Mouse (Mus musculus): ENCODE measurements around the gene Snd1. TPM values are rescaled to one million over a fixed set of nuclear protein-coding genes. Genes with fewer than 3 reads are reported as not detected.
"Not testable (repeated sequence)": the region's sequence is repeated elsewhere in the genome, so short reads cannot be mapped to it uniquely, and the experiment has no call there.

Snd1 gene
- polyA plus RNA-seq, 1 experiment from 2014 or later = 104 TPM

- not testable (repeated sequence) for H3K27me3 ChIP-seq; ATAC-seq (ENCODE audit: low FRiP score); H3K4me3 ChIP-seq (replicated peaks); H3K4me2 ChIP-seq; H3K9me3 ChIP-seq; H3K27ac ChIP-seq; H3K36me3 ChIP-seq (replicated peaks); H3K9ac ChIP-seq
- 75% methylated on average over 21 of the region's 25 CpGs for WGBS
- H3K4me1 ChIP-seq = peaks cover 21% of the 10 kb centered on the region
Measured at GRCm38 (mm10) chr6:28929169-28929803, 454.3 kb downstream of the Snd1 start.

- WGBS = 10% methylated on average over 9 of the region's 9 CpGs
- ATAC-seq (ENCODE audit: low FRiP score) = peak; percentile 54
- H3K4me3 ChIP-seq (replicated peaks) = no peak overlapping the region
- no peaks in the 10 kb centered on the region for H3K27me3 ChIP-seq
- H3K36me3 ChIP-seq (replicated peaks) = no peaks in the 10 kb centered on the region
- H3K4me2 ChIP-seq = peak overlapping the region; percentile 51
- H3K4me1 ChIP-seq = peaks cover 21% of the 10 kb centered on the region
- peak overlapping the region; percentile 36; the same call in 1 of the 2 replicates for H3K9ac ChIP-seq
- H3K9me3 ChIP-seq = no peaks in the 10 kb centered on the region
- H3K27ac ChIP-seq = peak overlapping the region; percentile 38
Measured at GRCm38 (mm10) chr6:28931234-28931633, 456.3 kb downstream of the Snd1 start.

GRCm38 (mm10) chr6:28931636-28932327, 456.8 kb downstream of the Snd1 start:
- peak overlapping the region; percentile 53 for H3K27ac ChIP-seq
- peak overlapping the region; percentile 14 for H3K4me3 ChIP-seq (replicated peaks)
- H3K4me1 ChIP-seq = peaks cover 21% of the 10 kb centered on the region
- peak; percentile 77 for ATAC-seq (ENCODE audit: low FRiP score)
- H3K36me3 ChIP-seq (replicated peaks) = no peaks in the 10 kb centered on the region
- H3K4me2 ChIP-seq = peak overlapping the region; percentile 51
- WGBS = 2% methylated on average over 11 of the region's 13 CpGs
- peak overlapping the region; percentile 36 for H3K9ac ChIP-seq
- H3K9me3 ChIP-seq = no peaks in the 10 kb centered on the region
- no peaks in the 10 kb centered on the region for H3K27me3 ChIP-seq

GRCm38 (mm10) chr6:28932328-28932937, 457.5 kb downstream of the Snd1 start:
- Histone ChIP-seq H3K27me3 (no peaks in the 10 kb centered on the region), H3K4me2 (peak overlapping the region; percentile 51), H3K4me3 (replicated peaks) (peak overlapping the region; percentile 14), H3K9ac (peak overlapping the region; percentile 36), H3K9me3 (no peaks in the 10 kb centered on the region), H3K4me1 (peaks cover 21% of the 10 kb centered on the region), H3K27ac (peak overlapping the region; percentile 71), H3K36me3 (replicated peaks) (no peaks in the 10 kb centered on the region)
- ATAC-seq (ENCODE audit: low FRiP score) = peak; percentile 72
- 4% methylated on average over 19 of the region's 19 CpGs for WGBS

GRCm38 (mm10) chr6:28935736-28936135, 460.8 kb downstream of the Snd1 start:
- WGBS = 91% methylated on average over 7 of the region's 7 CpGs
- Histone ChIP-seq H3K27me3 (no peaks in the 10 kb centered on the region), H3K27ac (no peak overlapping the region)

GRCm38 (mm10) chr6:28947254-28947653, 472.3 kb downstream of the Snd1 start:
- Histone ChIP-seq H3K36me3 (replicated peaks) (no peaks in the 10 kb centered on the region), H3K4me1 (no peaks in the 10 kb centered on the region), H3K9ac (no peak overlapping the region), H3K4me2 (no peak overlapping the region), H3K9me3 (no peaks in the 10 kb centered on the region), H3K27ac (no peak overlapping the region), H3K27me3 (0 out of 2 replicates have a peak, but pooled peaks cover 6% of the 10 kb centered on the region), H3K4me3 (replicated peaks) (no peak overlapping the region)
- 65% methylated on average over 9 of the region's 9 CpGs for WGBS
- no peak for ATAC-seq (ENCODE audit: low FRiP score)

More at GRCm38 (mm10) chr6:28935736-28936135, 460.8 kb downstream of the Snd1 start:
- H3K4me1 ChIP-seq = peaks cover 21% of the 10 kb centered on the region
- ATAC-seq (ENCODE audit: low FRiP score) = no peak
- no peak overlapping the region for H3K9ac ChIP-seq
- no peak overlapping the region for H3K4me3 ChIP-seq (replicated peaks)
- H3K36me3 ChIP-seq (replicated peaks) = no peaks in the 10 kb centered on the region
- no peak overlapping the region for H3K4me2 ChIP-seq
- H3K9me3 ChIP-seq = no peaks in the 10 kb centered on the region

GRCm38 (mm10) chr6:28949269-28949668, 474.3 kb downstream of the Snd1 start:
- WGBS = 18% methylated on average over 12 of the region's 12 CpGs

GRCm38 (mm10) chr6:28955581-28955980, 480.6 kb downstream of the Snd1 start:
- no peak for ATAC-seq (ENCODE audit: low FRiP score)
- 21% methylated on average over 11 of the region's 11 CpGs for WGBS
- Histone ChIP-seq H3K9me3 (no peaks in the 10 kb centered on the region), H3K4me1 (no peaks in the 10 kb centered on the region), H3K27me3 (no peaks in the 10 kb centered on the region), H3K9ac (no peak overlapping the region), H3K4me3 (replicated peaks) (no peak overlapping the region), H3K4me2 (no peak overlapping the region), H3K27ac (no peak overlapping the region), H3K36me3 (replicated peaks) (no peaks in the 10 kb centered on the region)

More at GRCm38 (mm10) chr6:28949269-28949668, 474.3 kb downstream of the Snd1 start:
- no peak for ATAC-seq (ENCODE audit: low FRiP score)
- no peaks in the 10 kb centered on the region for H3K36me3 ChIP-seq (replicated peaks)
- no peaks in the 10 kb centered on the region for H3K4me1 ChIP-seq
- H3K4me3 ChIP-seq (replicated peaks) = no peak overlapping the region
- H3K27me3 ChIP-seq = 0 out of 2 replicates have a peak, but pooled peaks cover 6% of the 10 kb centered on the region
- H3K9me3 ChIP-seq = no peaks in the 10 kb centered on the region
- H3K4me2 ChIP-seq = no peak overlapping the region
- H3K27ac ChIP-seq = no peak overlapping the region
- no peak overlapping the region for H3K9ac ChIP-seq

GRCm38 (mm10) chr6:28957486-28957885, 482.5 kb downstream of the Snd1 start:
- ATAC-seq (ENCODE audit: low FRiP score) = no peak
- no peaks in the 10 kb centered on the region for H3K36me3 ChIP-seq (replicated peaks)
- 90% methylated on average over 10 of the region's 10 CpGs for WGBS

GRCm38 (mm10) chr6:28963178-28963577, 488.2 kb downstream of the Snd1 start:
- H3K27me3 ChIP-seq = no peaks in the 10 kb centered on the region
- no peak for ATAC-seq (ENCODE audit: low FRiP score)
- 0 out of 2 replicates have a peak, but pooled peaks cover 3% of the 10 kb centered on the region for H3K4me1 ChIP-seq
- H3K4me2 ChIP-seq = no peak overlapping the region
- no peaks in the 10 kb centered on the region for H3K36me3 ChIP-seq (replicated peaks)
- H3K9ac ChIP-seq = no peak overlapping the region
- 52% methylated on average over 5 of the region's 5 CpGs for WGBS
- H3K9me3 ChIP-seq = no peaks in the 10 kb centered on the region
- no peak overlapping the region for H3K4me3 ChIP-seq (replicated peaks)
- H3K27ac ChIP-seq = no peak overlapping the region

More at GRCm38 (mm10) chr6:28957486-28957885, 482.5 kb downstream of the Snd1 start:
- H3K27me3 ChIP-seq = no peaks in the 10 kb centered on the region
- H3K9ac ChIP-seq = no peak overlapping the region
- H3K27ac ChIP-seq = no peak overlapping the region
- no peak overlapping the region for H3K4me3 ChIP-seq (replicated peaks)
- H3K4me2 ChIP-seq = no peak overlapping the region
- no peaks in the 10 kb centered on the region for H3K9me3 ChIP-seq
- H3K4me1 ChIP-seq = no peaks in the 10 kb centered on the region

- H3K4me3 ChIP-seq (replicated peaks) = no peak overlapping the region
- H3K27ac ChIP-seq = no peak overlapping the region
- no peaks in the 10 kb centered on the region for H3K36me3 ChIP-seq (replicated peaks)
- H3K9ac ChIP-seq = no peak overlapping the region
- H3K4me2 ChIP-seq = no peak overlapping the region
- no peaks in the 10 kb centered on the region for H3K27me3 ChIP-seq
- 0 out of 2 replicates have a peak, but pooled peaks cover 3% of the 10 kb centered on the region for H3K4me1 ChIP-seq
- no peak for ATAC-seq (ENCODE audit: low FRiP score)
- H3K9me3 ChIP-seq = no peaks in the 10 kb centered on the region
- WGBS = 70% methylated on average over 8 of the region's 8 CpGs
Measured at GRCm38 (mm10) chr6:28965264-28965663, 490.3 kb downstream of the Snd1 start.

GRCm38 (mm10) chr6:28969615-28970014, 494.7 kb downstream of the Snd1 start:
- ATAC-seq (ENCODE audit: low FRiP score) = no peak
- WGBS = 66% methylated on average over 5 of the region's 5 CpGs
- no peaks in the 10 kb centered on the region for H3K9me3 ChIP-seq
- H3K36me3 ChIP-seq (replicated peaks) = no peaks in the 10 kb centered on the region
- no peak overlapping the region for H3K4me3 ChIP-seq (replicated peaks)
- H3K27ac ChIP-seq = no peak overlapping the region
- no peak overlapping the region for H3K4me2 ChIP-seq
- H3K4me1 ChIP-seq = peaks cover 8% of the 10 kb centered on the region
- no peaks in the 10 kb centered on the region for H3K27me3 ChIP-seq
- H3K9ac ChIP-seq = no peak overlapping the region

All from forebrain, embryonic 12.5 days (tissue).